Mouse (Mus musculus): ENCODE results near the gene Gm45717.

DNA sequence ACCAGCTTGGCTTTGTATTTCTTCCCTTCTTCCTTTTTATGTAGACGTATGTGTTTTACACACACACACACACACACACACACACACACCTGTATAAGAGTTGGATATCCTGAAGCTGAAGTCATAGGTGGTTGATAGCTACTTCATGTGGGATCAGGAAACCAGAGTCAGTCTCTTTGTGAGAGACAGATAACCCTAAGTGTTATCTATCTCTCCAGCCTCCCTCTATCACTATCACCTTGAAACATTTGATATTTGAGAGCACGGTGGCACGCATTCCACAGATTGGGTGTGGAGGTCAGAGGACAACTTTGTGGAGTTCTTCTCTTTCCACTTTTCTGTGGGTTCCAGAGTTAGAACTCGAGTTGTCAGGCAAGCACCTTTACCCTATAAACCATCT, 35.8 kb downstream of the Gm45717 start:
- TF ChIP-seq CTCF (IDR thresholded peaks at IDR 0.05; ENCODE audit: extremely low read depth, insufficient read length, insufficient replicate concordance, low read depth, low read length) (no peak), POLR2A (IDR thresholded peaks at IDR 0.05; ENCODE audit: low read depth, low read length) (no peak)

All from small intestine, adult 2 months (tissue).